Mouse (Mus musculus) left cerebral cortex, adult 2 months (tissue): Measurements from ENCODE around the gene Zfp786. TPM values are rescaled to one million over a fixed set of nuclear protein-coding genes. Genes with fewer than 3 reads are reported as not detected.
"Not testable (repeated sequence)": the region's sequence is repeated elsewhere in the genome, so short reads cannot be mapped to it uniquely, and the experiment has no call there.

Source experiments
- DNase-seq, 2 experiments: peaks; one replicate each; pipeline ENCODE4 v3.0.0; 2021 to 2022; ENCODE audit warnings: low spot score in 2 of 2, mixed read lengths in 1 of 2; ENCODE audit errors: extremely low spot score in 1 of 2
- H3K27ac ChIP-seq: fragments of 200-600 bp; 2 replicates; pipeline ENCODE4 v1.8.1; 2022
- H3K4me3 ChIP-seq: fragments of 200-600 bp; 2 replicates; pipeline ENCODE4 v1.8.1; 2022
- CTCF ChIP-seq: fragments of 200-600 bp; IDR thresholded peaks from 2 replicates; pipeline ENCODE4 v1.8.1; 2022; ENCODE audit warnings: antibody characterized with exemption, mild to moderate bottlenecking, moderate library complexity
- intact Hi-C: fragments of 180-260 bp; cut with DNase I; formaldehyde crosslinking; loops from one replicate; pipeline ENCODE4 v1.15.1; 2025
- microRNA-seq, 2 experiments: library from miRNA; unstranded; fragments of <30 nt; microRNA quantifications; one replicate each; pipeline ENCODE4 v1.2.0; 2021
- total RNA-seq, 2 experiments: library from RNA; stranded (reverse); gene quantifications; 2 replicates each; pipeline ENCODE4 v1.2.3; 2021

Zfp786 gene
- total RNA-seq, 2 experiments from 2014 or later, result 5.4 to 6.1 TPM

DNA sequence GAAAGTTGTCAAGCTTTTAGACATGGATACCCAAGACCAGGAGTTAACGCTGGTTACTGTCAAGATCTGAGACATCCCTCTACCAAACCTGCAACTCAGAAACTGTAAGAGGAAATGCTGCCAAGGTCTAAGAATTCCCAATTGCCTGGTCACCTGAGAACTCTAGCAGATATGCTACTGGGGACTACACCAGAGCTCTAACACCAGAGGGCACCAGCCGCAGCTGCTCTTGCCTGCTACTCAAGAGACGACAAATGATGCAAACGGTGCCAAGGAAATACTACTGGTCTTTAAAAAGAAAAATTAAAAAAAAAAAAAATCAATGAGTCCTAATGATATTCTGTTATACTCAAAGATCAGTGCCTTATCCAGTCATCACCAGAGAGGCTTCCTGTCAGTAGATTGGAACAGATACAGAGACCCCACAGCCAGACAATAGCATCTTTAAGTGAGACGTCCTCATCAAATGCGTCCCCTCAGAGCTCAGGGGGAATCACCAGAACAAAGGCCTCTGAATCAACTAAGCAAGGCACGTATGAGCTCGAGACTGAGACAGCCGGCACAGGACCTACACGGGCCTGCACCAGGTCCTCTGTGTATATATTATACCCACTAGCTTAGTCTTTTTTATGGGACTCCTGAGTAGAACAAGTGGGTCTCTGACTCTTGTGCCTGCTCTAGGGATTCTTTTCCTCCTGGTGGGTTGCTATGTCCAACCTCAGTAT lies 36.4 kb downstream of the Zfp786 start:
- intact Hi-C loops, result no loop called here
- no peak overlapping the region for H3K4me3 ChIP-seq
- H3K27ac ChIP-seq, result no peak overlapping the region
- TF ChIP-seq CTCF, result peak; percentile 59
- peak in 1 of 2 experiments; percentile 30 for DNase-seq

DNA sequence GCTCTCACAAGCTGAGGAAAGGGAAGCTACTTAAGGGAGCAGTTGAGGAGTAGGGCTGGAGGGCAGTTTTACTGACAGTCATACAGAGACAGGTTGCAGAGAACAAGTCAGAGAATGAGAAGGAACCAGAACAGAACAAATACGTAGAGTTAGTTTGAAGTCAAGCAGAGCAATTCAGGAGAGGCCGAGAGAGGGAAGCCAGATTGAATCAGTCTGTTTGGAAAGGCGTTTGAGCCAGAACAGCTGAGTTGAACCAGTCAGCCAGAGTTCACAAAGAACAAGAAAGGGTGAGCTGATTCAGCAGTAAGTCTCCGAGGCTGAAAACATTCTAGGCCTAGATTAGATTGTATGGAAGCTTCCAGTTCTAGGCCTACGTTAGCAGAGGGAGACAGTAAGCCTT lies 37.4 kb downstream of the Zfp786 start:
- intact Hi-C loops, result no loop called here

DNA sequence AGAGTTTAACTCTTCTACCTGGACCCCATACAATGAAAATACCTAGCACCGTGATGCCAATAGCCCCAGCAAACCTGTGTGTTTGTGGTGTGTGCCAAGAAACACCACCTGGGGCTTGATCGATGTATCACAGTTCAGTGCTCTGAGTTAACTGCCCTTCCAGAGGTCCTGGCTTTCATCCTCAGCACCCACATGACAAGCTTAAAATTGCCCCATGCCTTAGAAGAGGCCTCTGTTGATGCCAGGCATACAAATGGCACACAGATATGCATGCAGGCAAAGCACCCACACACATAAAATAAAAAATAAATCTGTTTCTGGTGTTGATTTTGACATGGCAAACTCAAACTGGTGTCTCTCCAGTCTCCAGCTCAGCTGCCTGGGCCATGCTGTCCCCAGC lies 38.1 kb downstream of the Zfp786 start:
- no peak for TF ChIP-seq CTCF
- intact Hi-C loops, result no loop called here
- Histone ChIP-seq H3K27ac (no peak overlapping the region), H3K4me3 (no peak overlapping the region)
- DNase-seq, result no peak

More for the DNA sequence above, 37.4 kb downstream of the Zfp786 start:
- no peak overlapping the region for H3K4me3 ChIP-seq
- H3K27ac ChIP-seq, result no peak overlapping the region
- DNase-seq, result no peak
- no peak for TF ChIP-seq CTCF

DNA sequence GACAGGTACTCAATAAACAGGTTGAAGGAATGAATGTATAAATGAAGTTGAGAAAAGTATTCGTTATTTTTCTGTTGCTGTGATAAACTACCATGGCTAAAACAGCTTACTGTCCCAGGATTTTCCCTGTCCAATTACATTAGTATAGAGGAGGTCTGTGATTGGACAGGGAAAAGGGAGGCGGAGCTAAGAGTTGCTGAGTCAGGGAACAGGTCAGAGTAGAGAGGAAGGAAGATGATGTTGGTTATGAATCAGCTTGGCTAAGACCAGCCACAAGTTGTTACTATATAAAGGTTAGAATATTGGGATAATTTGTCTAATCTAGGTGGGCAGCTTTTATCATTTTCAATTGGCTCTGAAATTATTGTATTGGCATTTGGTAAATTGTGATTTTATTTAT lies 39.9 kb downstream of the Zfp786 start:
- H3K27ac ChIP-seq, result no peak overlapping the region
- TF ChIP-seq CTCF, result no peak
- no peak overlapping the region for H3K4me3 ChIP-seq
- DNase-seq, result no peak
- intact Hi-C loops, result no loop called here

DNA sequence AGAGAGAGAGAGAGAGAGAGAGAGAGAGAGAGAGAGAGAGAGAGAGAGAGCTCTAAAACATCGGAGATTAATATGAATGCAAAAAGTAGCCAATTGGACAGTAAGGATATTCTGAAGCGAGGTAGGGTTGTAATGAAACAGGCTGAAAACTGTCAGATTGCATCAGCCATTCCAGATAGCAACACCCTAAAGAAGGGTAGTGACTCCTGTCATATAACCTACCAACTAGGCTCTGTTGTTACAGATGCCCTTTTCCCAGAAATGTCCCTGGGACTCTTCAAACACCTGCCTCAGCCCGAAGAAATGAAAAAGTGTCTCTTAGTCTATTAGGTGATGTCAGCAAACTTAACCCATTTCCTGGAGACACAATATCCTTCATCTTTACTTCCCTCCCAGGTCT lies 41.8 kb downstream of the Zfp786 start:
- no peak for TF ChIP-seq CTCF
- DNase-seq, result no peak
- Histone ChIP-seq H3K4me3 (peak overlapping the region; percentile 66), H3K27ac (peak overlapping the region; percentile 78)
- intact Hi-C loops, result no loop called here

DNA sequence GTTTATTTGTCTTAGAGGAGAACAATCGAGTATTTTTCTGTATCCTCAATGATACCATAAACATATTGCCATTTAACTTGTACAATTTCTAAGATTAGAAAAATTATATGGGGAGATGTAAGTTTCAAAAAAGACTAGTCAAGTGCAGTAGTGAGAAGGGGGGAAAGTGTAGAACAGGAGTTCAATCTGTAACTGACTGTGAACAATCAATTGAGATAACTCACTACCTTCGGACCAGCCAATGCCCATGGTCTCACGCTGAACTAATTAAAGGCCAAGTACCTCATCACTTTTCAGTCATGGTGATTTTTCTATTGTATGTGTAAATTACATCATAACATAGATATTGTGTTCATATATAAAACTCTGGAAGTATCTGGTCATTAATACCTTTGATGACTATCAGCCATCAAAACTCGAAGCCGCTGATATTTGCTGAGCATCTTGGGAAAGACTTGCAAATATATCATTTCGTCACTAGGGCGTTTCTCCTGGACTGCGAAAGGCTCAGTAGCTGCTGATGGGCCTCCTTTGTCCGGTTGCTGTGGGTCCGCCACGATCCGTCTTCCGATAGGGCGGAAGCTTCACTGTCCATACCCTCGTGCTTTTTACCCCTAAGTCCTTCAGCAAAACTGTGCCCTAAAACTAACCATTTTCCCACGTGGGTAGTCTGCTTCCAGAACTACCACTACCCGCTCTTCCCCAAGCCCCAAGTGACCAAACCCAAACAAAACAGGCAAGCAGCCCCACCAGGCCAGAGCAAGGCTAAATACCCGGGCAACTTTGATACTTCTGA lies 42.5 kb downstream of the Zfp786 start:
- peak; percentile 15 for TF ChIP-seq CTCF
- intact Hi-C loops, result no loop called here
- DNase-seq, result peak; percentile 76 to 79
- H3K4me3 ChIP-seq, result peak overlapping the region; percentile 66
- H3K27ac ChIP-seq, result peak overlapping the region; percentile 99

DNA sequence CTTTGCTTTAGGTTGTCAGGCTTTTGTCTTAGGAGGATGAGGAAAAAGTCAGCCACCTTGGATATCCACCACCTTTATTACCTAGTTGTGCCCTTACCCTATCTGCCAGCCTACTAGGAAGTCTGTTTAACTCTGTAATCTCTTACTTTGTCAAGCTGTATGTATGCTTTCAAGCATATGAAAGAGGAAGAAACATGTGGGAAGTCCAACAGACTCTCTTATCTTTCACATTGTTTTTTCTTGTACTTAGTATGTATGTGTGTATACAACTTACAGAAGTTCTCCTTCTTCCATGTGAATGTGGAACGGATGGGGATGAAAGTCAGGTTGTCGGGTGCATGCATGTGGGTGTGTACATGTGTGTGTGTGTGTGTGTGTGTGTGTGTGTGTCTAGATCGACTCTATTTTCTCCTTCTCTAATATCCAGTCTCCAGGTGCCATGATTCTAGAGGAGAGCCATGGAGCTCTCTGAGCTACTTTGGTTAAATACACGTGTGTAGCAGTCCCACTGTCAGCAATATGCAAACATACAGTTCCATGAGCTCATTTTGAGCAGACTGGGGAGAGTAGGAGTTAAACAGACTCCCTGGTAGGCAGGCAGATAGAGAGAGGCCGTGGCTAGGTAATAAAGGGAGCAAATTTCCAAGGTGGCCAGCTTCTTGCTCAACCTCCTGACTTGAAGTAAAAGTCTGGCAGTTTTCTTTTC lies 45.8 kb downstream of the Zfp786 start:
- DNase-seq, result no peak
- no peak overlapping the region for H3K27ac ChIP-seq
- intact Hi-C loops, result no loop called here
- no peak overlapping the region for H3K4me3 ChIP-seq
- TF ChIP-seq CTCF, result no peak

DNA sequence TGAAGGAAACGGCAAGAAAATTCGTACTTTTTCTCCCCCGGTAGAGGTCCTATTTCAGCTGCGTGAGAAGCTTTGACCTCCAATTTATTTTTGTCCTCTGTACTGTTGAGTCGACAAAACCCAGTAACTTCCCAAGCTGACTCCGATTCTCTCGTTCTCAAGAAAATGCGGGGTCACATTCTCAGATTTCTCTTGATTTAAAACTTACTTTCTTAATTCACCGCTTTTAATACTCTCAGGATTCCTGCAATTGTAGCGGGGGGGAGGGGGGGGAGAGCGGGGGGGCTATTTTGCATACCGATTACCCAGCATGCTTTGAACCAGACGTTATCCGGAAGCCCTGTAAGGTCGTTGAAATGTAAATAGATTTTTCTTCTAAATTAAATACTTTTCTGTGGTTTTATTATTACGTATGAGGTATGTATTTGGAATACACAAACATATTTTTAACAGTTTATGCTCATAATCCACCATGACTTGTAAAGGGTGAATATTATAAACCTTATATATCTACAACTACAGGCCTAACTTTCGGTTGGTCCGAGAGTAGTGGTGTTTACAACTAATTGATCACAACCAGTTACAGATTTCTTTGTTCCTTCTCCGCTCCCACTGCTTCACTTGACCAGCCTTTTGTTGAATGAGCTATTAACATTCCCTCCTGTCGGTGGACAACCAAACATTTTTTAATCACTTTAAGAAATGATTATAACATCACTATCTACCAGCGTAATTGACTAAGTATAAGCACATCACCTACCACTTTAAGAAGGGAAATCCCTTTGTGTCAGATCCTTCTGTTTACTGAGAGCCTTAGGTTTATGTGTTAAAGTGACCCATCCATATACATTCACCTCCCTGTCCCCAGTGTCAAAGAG lies 49.3 kb downstream of the Zfp786 start:
- H3K4me3 ChIP-seq, result peak overlapping the region; percentile 53
- H3K27ac ChIP-seq, result peak overlapping the region; percentile 99
- intact Hi-C loops, result no loop called here
- no peak; the same call in none of the 2 replicates for TF ChIP-seq CTCF
- DNase-seq, result no peak

DNA sequence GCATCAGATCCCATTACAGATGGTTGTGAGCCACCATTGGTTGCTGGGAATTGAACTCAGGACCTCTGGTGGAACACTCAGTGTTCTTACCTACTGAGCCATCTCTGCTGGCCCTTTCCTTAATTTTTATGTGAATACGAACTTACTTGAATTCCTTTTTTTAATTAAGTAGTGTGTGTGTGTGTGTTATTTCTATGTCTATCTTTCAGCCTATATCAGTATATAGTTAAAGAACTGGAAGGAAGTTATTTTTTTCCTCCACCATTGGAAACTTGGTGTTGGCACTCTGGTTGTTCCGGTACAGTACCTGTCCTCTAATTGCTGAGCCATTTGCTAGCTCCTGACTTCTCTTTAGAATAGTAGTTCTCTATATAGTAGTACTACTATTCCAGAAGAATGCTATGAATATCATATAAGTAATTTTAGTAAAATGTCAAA lies 50.1 kb downstream of the Zfp786 start:
- peak overlapping the region; percentile 99; the same call in 1 of the 2 replicates for H3K27ac ChIP-seq
- no peak for DNase-seq
- intact Hi-C loops, result no loop called here
- H3K4me3 ChIP-seq, result peak overlapping the region; percentile 53
- no peak for TF ChIP-seq CTCF

DNA sequence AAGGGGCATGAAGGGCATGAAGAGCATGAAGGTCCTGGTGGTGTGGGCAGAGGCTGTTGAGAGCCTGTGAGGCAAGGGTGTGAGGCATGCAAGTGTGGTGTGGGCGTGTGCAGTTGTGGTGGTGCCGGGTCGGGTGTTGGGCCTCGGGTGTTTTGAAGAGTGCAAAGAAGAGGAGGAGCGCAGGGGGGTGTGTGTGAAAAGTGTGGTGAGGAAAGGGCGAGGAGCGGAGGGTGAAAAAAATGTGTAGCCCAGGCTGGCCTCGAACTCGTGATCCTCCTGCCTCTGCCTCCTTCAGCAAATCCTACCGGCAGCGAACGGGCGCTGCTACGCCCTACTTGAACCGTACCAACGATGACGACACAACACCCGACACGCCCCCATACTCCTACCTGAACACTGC lies 58.9 kb downstream of the Zfp786 start:
- H3K27ac ChIP-seq, H3K4me3 ChIP-seq, intact Hi-C loops, DNase-seq: not testable (repeated sequence)

DNA sequence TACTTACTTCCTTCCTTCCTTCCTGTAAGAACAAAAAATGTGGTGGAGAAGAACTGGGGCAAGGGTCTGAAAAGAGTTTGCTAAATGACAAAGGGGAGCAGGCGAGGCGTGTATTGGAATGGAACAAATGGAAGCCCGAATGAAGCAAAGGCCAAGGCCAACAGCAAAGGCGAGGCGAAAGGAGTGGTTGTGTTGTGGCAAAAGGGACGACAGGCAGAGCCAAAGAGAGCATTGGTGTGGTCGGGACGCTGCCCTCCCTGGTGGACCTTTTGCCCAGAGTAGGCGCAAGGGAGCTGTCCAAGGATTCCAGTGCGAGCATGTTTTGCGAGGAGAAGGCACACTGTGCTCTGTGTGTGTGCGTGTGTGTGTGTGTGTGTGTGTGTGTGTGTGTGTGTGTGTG lies 59.6 kb downstream of the Zfp786 start:
- not testable (repeated sequence) for DNase-seq

DNA sequence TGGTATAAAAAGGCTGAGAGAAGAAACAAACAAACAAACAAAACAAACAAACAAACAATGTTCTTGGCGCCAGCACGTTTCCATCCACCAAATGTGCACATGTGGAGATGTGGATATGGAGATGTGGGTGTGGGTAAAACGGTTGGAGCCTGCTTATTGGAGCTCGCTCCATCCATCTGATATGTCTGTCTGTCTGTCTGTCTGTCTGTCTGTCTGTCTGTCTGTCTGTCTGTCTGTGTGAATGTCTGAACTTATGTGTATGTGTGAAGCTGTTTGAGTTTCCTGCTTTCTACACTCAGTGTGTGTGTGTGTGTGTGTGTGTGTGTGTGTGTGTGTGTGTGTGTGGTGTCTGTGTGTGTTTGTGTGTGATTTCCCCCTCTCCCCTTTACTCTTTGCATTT lies 60.8 kb downstream of the Zfp786 start:
- H3K27ac ChIP-seq, intact Hi-C loops, DNase-seq, H3K4me3 ChIP-seq: not testable (repeated sequence)

More for the DNA sequence above, 59.6 kb downstream of the Zfp786 start:
- H3K27ac ChIP-seq, H3K4me3 ChIP-seq, intact Hi-C loops: not testable (repeated sequence)

Small RNA genes lying within 50 kb of the gene (microRNA-seq; reads per million reads assigned to microRNA genes)
- 0 to 1.2 reads per million in 2 experiments for gene Mir704

Other genes with a start within 250 kb of the Zfp786 start
- 10 to 100 TPM; 11.3 to 13.5 TPM for gene Ezh2, start 235.5 kb downstream of the Zfp786 start, total RNA-seq
- 10 to 100 TPM; 54.7 to 58.1 TPM for gene Pdia4, start 17.4 kb downstream of the Zfp786 start, total RNA-seq
- gene Zfp398, start 4.8 kb upstream of the Zfp786 start, total RNA-seq, result 10 to 100 TPM; 22.1 to 24.0 TPM
- 10 to 100 TPM; 12.3 to 13.2 TPM for gene Zfp282, start 46.3 kb upstream of the Zfp786 start, total RNA-seq
- 10 to 100 TPM; 17.3 to 19.1 TPM for gene Zfp212, start 89.6 kb upstream of the Zfp786 start, total RNA-seq
- 10 to 100 TPM; 18.3 to 22.6 TPM for gene Zfp956, start 122.5 kb upstream of the Zfp786 start, total RNA-seq
- 10 to 100 TPM; 34.4 to 35.1 TPM for gene Zfp777, start 218.0 kb upstream of the Zfp786 start, total RNA-seq